Mouse (Mus musculus) common myeloid progenitor, adult 5-6 weeks (primary cell): ENCODE data around the gene Fbn1. TPM values are rescaled to one million over a fixed set of nuclear protein-coding genes. Genes with fewer than 3 reads are reported as not detected.

ENCODE experiments used
- ATAC-seq: replicated peaks from 2 replicates; pipeline ENCODE4 v1.8.0; 2016; ENCODE audit warnings: low read depth, mild to moderate bottlenecking, moderate TSS enrichment, inconsistent platforms; ENCODE audit not compliant: poor library complexity, severe bottlenecking
- total RNA-seq: library from RNA; stranded (forward); fragments of 200-1000, 187-1606 nt; gene quantifications from 2 replicates; pipeline ENCODE4 v1.2.3, GENCODE M21; 2017

Fbn1 gene
- total RNA-seq, 1 experiment from 2014 or later = 0.59 TPM

GRCm38 (mm10) chr2:125505006-125505745 lies 2.6 kb downstream of the Fbn1 start, which contains the start of gene Gm9913:
Gene Gm9913 (plus strand): TSS chr2:125505089.
- ATAC-seq = peak; percentile 36

GRCm38 (mm10) chr2:125501526-125501925 lies 6.3 kb downstream of the Fbn1 start:
- ATAC-seq = no peak

- ATAC-seq = no peak
Observed at GRCm38 (mm10) chr2:125498216-125498615, 9.6 kb downstream of the Fbn1 start.

- ATAC-seq = 0 out of 2 replicates have a peak, but pooled peaks have one; percentile 16
Observed at GRCm38 (mm10) chr2:125496696-125497095, 11.1 kb downstream of the Fbn1 start.

GRCm38 (mm10) chr2:125494831-125495812 lies 12.7 kb downstream of the Fbn1 start:
- peak; percentile 21 for ATAC-seq

- no peak for ATAC-seq
Observed at GRCm38 (mm10) chr2:125494291-125494690, 13.5 kb downstream of the Fbn1 start.

- peak; percentile 89 for ATAC-seq
Observed at GRCm38 (mm10) chr2:125492050-125492900, 15.5 kb downstream of the Fbn1 start.

GRCm38 (mm10) chr2:125489979-125490378 lies 17.8 kb downstream of the Fbn1 start:
- no peak for ATAC-seq

- ATAC-seq = no peak
Observed at GRCm38 (mm10) chr2:125484910-125485309, 22.9 kb downstream of the Fbn1 start.

GRCm38 (mm10) chr2:125484164-125484563 lies 23.6 kb downstream of the Fbn1 start:
- no peak for ATAC-seq

GRCm38 (mm10) chr2:125481531-125482317 lies 26.1 kb downstream of the Fbn1 start:
- ATAC-seq = 0 out of 2 replicates have a peak, but pooled peaks have one; percentile 56

GRCm38 (mm10) chr2:125481116-125481515 lies 26.7 kb downstream of the Fbn1 start:
- ATAC-seq = no peak

- no peak for ATAC-seq
Observed at GRCm38 (mm10) chr2:125480057-125480456, 27.7 kb downstream of the Fbn1 start.

GRCm38 (mm10) chr2:125478705-125479104 lies 29.1 kb downstream of the Fbn1 start:
- no peak for ATAC-seq

- no peak for ATAC-seq
Observed at GRCm38 (mm10) chr2:125477367-125477766, 30.4 kb downstream of the Fbn1 start.

GRCm38 (mm10) chr2:125476231-125476630 lies 31.6 kb downstream of the Fbn1 start:
- ATAC-seq = no peak

GRCm38 (mm10) chr2:125474690-125475089 lies 33.1 kb downstream of the Fbn1 start:
- no peak for ATAC-seq

- ATAC-seq = no peak
Observed at GRCm38 (mm10) chr2:125473228-125473627, 34.6 kb downstream of the Fbn1 start.

GRCm38 (mm10) chr2:125471721-125472120 lies 36.1 kb downstream of the Fbn1 start:
- no peak for ATAC-seq
